Mouse (Mus musculus) liver, embryonic 14.5 days (tissue): Measurements from ENCODE around the gene Hlf. TPM values are rescaled to one million over a fixed set of nuclear protein-coding genes. Genes with fewer than 3 reads are reported as not detected.

Experiments
- ATAC-seq: fragments of 200-750 bp; cut with Nextera tagmentation; 2 replicates; pipeline ENCODE4 v1.8.0; 2017; ENCODE audit warnings: moderate number of reproducible peaks, mild to moderate bottlenecking, moderate library complexity; ENCODE audit not compliant: insufficient read depth
- DNase-seq, 3 experiments: peaks; one replicate each; pipeline ENCODE4 v3.0.0-alpha.2; 2012 to 2013; ENCODE audit warnings: low read depth in 3 of 3, low spot score in 3 of 3
- H3K27ac ChIP-seq: fragments of 300-500 bp; sonication (generic); 2 replicates; pipeline ENCODE4 v1.5.1; 2014; ENCODE audit warnings: moderate library complexity, mild to moderate bottlenecking, control low read depth, inconsistent platforms
- H3K27me3 ChIP-seq: fragments of 300-500 bp; sonication (generic); 2 replicates; pipeline ENCODE4 v1.6.1; 2014; ENCODE audit warnings: mild to moderate bottlenecking, low read length, moderate library complexity; ENCODE audit not compliant: control insufficient read depth, insufficient read depth
- H3K36me3 ChIP-seq: fragments of 300-500 bp; sonication (generic); replicated peaks from 2 replicates; pipeline ENCODE4 v1.6.1; 2014; ENCODE audit warnings: low read depth; ENCODE audit not compliant: control insufficient read depth, insufficient read depth
- H3K4me1 ChIP-seq, 2 experiments: fragments of 200-500 bp in 1 of 2; fragments of 300-500 bp in 1 of 2; sonication (generic) in 1 of 2; replicated peaks; 2 replicates each; pipeline ENCODE4 v1.6.1; 2012 to 2014; ENCODE audit warnings: antibody characterized with exemption in 1 of 2, inconsistent platforms in 1 of 2, low read length in 1 of 2; ENCODE audit not compliant: control insufficient read depth in 2 of 2, insufficient read depth in 2 of 2
- H3K4me2 ChIP-seq: fragments of 300-500 bp; sonication (generic); 2 replicates; pipeline ENCODE4 v1.6.1; 2014; ENCODE audit warnings: low read depth, mild to moderate bottlenecking, control low read depth, moderate library complexity
- H3K4me3 ChIP-seq, 2 experiments: fragments of 200-500 bp in 1 of 2; fragments of 300-500 bp in 1 of 2; sonication (generic) in 1 of 2; 2 replicates each; pipeline ENCODE4 v1.5.1; 2012 to 2014; ENCODE audit warnings: low read depth in 2 of 2, low read length in 2 of 2, mild to moderate bottlenecking in 2 of 2, control low read depth in 1 of 2, inconsistent platforms in 1 of 2, moderate library complexity in 1 of 2; ENCODE audit not compliant: insufficient read depth in 1 of 2
- H3K9ac ChIP-seq: fragments of 300-500 bp; sonication (generic); replicated peaks from 2 replicates; pipeline ENCODE4 v1.6.1; 2014; ENCODE audit warnings: mild to moderate bottlenecking, control low read depth, moderate library complexity
- H3K9me3 ChIP-seq: fragments of 300-500 bp; sonication (generic); 2 replicates; pipeline ENCODE4 v1.6.1; 2016; ENCODE audit warnings: low read length, mixed read lengths; ENCODE audit not compliant: control insufficient read depth
- CTCF ChIP-seq: IDR thresholded peaks from 2 replicates; pipeline ENCODE4 v1.5.1; 2016; ENCODE audit warnings: antibody characterized with exemption, low read depth, control low read depth
- EP300 ChIP-seq: IDR thresholded peaks from 2 replicates; pipeline ENCODE4 v1.6.1; 2016; ENCODE audit warnings: antibody characterized with exemption, low read depth
- WGBS: fragments of 180-500 bp; shearing (Covaris S2); extraction: QIAGEN DNeasy Blood & Tissue Kit; methylation state at CpG from one replicate; pipeline ENCODE4 v1.1.7; 2014; ENCODE audit not compliant: insufficient replicate concordance; 5-methylcytosine and 5-hydroxymethylcytosine counted together
- polyA plus RNA-seq, 2 experiments: library from polyadenylated mRNA; depleted of rRNA in 1 of 2; stranded (reverse) in 1 of 2; unstranded in 1 of 2; fragments of >200 nt; fragmentation: Nextera tagmentation in 1 of 2; extraction: Ambion mirVana in 1 of 2; gene quantifications; 2 replicates each; pipeline versions ENCODE4 v1.2.1 to v1.2.3; 2012 to 2014

Hlf gene
- polyA plus RNA-seq, 2 experiments = 2.7 to 3.7 TPM

GRCm38 (mm10) chr11:90419706-90420105 lies 29.0 kb upstream of the Hlf start:
- Histone ChIP-seq H3K9me3 (no peaks in the 10 kb centered on the region), H3K4me2 (no peak overlapping the region), H3K4me1 (0 out of 4 replicates have a peak, but pooled peaks cover 0 to 3% of the 10 kb centered on the region in 2 experiments), H3K27me3 (no peaks in the 10 kb centered on the region; the same call in none of the 2 replicates), H3K27ac (no peak overlapping the region), H3K4me3 (no peak overlapping the region), H3K36me3 (no peaks in the 10 kb centered on the region), H3K9ac (no peak overlapping the region)
- 29% methylated on average over 11 of the region's 11 CpGs for WGBS
- no peak for ATAC-seq
- TF ChIP-seq CTCF (no peak), EP300 (no peak)
- no peak for DNase-seq

- DNase-seq (peak; percentile 51 to 58 (median 57)), ATAC-seq (peak; percentile 91)
- Histone ChIP-seq H3K9me3 (no peaks in the 10 kb centered on the region), H3K27ac (no peak overlapping the region), H3K4me1 (0 out of 4 replicates have a peak, but pooled peaks cover 0 to 3% of the 10 kb centered on the region in 2 experiments), H3K9ac (no peak overlapping the region), H3K4me3 (peak overlapping the region in 1 of 2 experiments; percentile 19; a peak in 1 of 4 replicates), H3K36me3 (no peaks in the 10 kb centered on the region), H3K4me2 (peak overlapping the region; percentile 33), H3K27me3 (no peaks in the 10 kb centered on the region; the same call in none of the 2 replicates)
- under 1% methylated on average over 42 of the region's 42 CpGs for WGBS
- TF ChIP-seq EP300 (no peak), CTCF (no peak)
These were observed 27.2 kb upstream of the Hlf start for GRCm38 (mm10) chr11:90417921-90418320.

- H3K27ac ChIP-seq = no peak overlapping the region
- no peak for TF ChIP-seq CTCF
- TF ChIP-seq EP300 = no peak
- no peaks in the 10 kb centered on the region for H3K9me3 ChIP-seq
- H3K27me3 ChIP-seq = no peaks in the 10 kb centered on the region; the same call in none of the 2 replicates
- 0 out of 4 replicates have a peak, but pooled peaks cover 0 to 3% of the 10 kb centered on the region in 2 experiments for H3K4me1 ChIP-seq
- H3K4me2 ChIP-seq = no peak overlapping the region
- H3K36me3 ChIP-seq = no peaks in the 10 kb centered on the region
- DNase-seq (no peak), ATAC-seq (no peak)
- H3K4me3 ChIP-seq = no peak overlapping the region
- 67% methylated on average over 5 of the region's 5 CpGs for WGBS
- H3K9ac ChIP-seq = no peak overlapping the region
These were observed 26.3 kb upstream of the Hlf start for GRCm38 (mm10) chr11:90417011-90417410.

- DNase-seq (no peak), ATAC-seq (peak; percentile 56; the same call in 1 of the 2 replicates)
- H3K4me2 ChIP-seq = no peak overlapping the region
- TF ChIP-seq EP300 = peak; percentile 26
- no peak for TF ChIP-seq CTCF
- no peaks in the 10 kb centered on the region for H3K27me3 ChIP-seq
- H3K4me1 ChIP-seq = no peaks in the 10 kb centered on the region; a peak in 1 of 4 replicates
- H3K9ac ChIP-seq = no peak overlapping the region
- no peaks in the 10 kb centered on the region for H3K9me3 ChIP-seq
- 7% methylated on average over 6 of the region's 6 CpGs for WGBS
- H3K36me3 ChIP-seq = no peaks in the 10 kb centered on the region
- no peak overlapping the region for H3K4me3 ChIP-seq
- no peak overlapping the region for H3K27ac ChIP-seq
These were observed 8.2 kb upstream of the Hlf start for GRCm38 (mm10) chr11:90398850-90399249.

- Histone ChIP-seq H3K27ac (no peak overlapping the region), H3K36me3 (no peaks in the 10 kb centered on the region), H3K27me3 (peaks cover 34% of the 10 kb centered on the region), H3K4me3 (peak overlapping the region in 1 of 2 experiments; percentile 48; a peak in 2 of 4 replicates), H3K4me1 (peaks cover 0 to 5% of the 10 kb centered on the region in 2 experiments; a peak in 2 of 4 replicates), H3K9ac (no peak overlapping the region), H3K4me2 (peak overlapping the region; percentile 67), H3K9me3 (no peaks in the 10 kb centered on the region)
- DNase-seq (no peak), ATAC-seq (no peak)
- 28% methylated on average over 14 of the region's 14 CpGs for WGBS
- TF ChIP-seq CTCF (no peak), EP300 (no peak)
These were observed 833 bp upstream of the Hlf start for GRCm38 (mm10) chr11:90391271-90392185.
